Mouse (Mus musculus): Measurements from ENCODE around the gene Srrm2.

Gene Srrm2
- long read RNA-seq, experiment 1, partial matches to known transcripts: 418 of 454 reads
- long read RNA-seq, experiment 1, other reads (novel, unspliced or antisense): 33 of 454 reads
- long read RNA-seq, experiment 2, partial matches to known transcripts: 633 of 673 reads
- long read RNA-seq, experiment 2, other reads (novel, unspliced or antisense): 36 of 673 reads

DNA sequence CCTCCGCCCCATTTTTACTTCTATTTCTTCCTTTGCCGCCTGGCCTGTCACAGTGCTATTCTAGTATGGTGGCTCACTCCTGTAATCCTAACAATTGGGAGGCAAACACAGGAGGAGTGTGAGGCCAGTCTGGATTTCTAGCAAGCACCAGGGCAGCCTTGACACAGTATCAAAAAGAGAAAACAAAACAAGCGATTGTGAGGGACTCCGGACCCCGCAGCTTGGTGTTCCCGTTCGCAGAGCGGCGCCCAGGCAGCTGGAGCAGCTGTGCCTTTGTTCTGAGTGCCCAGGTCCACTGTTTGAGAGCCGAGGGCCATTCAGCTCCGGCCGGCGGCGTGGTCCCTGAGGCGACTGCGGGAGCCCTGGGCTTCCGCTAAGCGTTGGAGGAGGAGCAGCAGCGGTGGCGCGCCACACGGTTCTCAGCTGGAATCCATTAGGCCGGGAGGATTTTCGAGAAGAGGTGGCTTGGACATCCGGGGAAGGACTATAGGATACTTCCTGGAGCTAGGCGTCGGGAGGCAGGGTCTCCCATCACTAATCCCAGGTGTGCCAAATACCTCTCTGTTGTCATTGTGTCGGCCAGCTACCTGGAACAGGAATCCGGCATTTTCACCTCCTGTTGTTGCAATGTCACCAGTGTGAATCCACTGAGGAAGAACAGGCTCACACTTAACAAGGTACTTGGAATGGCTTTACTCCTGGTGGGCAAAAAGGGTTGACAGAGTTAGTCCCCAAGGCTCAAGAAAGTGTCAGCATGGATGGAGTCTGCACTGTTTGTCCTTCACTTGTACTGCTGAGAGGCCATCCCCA lies at the start of gene Srrm2:
Gene Srrm2 (plus strand): TSS at position 264 of the 810 bp plus-strand sequence.
- intact Hi-C loops (cut with DNase I): no loop called here

DNA sequence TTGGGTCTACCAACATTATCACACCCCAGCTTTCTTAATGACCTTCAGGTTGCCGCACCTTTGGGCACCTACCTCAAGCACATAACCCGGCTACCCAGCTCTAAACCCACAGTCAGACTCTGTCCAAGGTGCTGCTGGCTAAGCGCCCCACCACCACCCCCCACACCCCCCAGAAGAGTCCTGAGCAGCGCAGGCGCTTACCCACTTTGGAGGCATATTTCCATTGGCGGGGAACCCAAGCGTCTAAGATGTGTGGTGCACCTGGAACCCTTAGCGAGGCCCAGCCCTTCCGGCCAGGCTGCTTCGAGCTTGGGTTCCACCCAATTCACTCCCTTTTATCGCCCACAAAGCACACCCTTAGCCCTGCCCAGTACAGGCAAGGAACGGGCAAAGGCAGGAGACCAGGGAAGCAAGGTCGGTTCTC lies 49.7 kb upstream of the Srrm2 start, which contains the start of gene Paqr4:
Gene Paqr4 (minus strand): TSS at position 270 of the 424 bp plus-strand sequence.
- intact Hi-C loops (cut with DNase I): no loop called here

DNA sequence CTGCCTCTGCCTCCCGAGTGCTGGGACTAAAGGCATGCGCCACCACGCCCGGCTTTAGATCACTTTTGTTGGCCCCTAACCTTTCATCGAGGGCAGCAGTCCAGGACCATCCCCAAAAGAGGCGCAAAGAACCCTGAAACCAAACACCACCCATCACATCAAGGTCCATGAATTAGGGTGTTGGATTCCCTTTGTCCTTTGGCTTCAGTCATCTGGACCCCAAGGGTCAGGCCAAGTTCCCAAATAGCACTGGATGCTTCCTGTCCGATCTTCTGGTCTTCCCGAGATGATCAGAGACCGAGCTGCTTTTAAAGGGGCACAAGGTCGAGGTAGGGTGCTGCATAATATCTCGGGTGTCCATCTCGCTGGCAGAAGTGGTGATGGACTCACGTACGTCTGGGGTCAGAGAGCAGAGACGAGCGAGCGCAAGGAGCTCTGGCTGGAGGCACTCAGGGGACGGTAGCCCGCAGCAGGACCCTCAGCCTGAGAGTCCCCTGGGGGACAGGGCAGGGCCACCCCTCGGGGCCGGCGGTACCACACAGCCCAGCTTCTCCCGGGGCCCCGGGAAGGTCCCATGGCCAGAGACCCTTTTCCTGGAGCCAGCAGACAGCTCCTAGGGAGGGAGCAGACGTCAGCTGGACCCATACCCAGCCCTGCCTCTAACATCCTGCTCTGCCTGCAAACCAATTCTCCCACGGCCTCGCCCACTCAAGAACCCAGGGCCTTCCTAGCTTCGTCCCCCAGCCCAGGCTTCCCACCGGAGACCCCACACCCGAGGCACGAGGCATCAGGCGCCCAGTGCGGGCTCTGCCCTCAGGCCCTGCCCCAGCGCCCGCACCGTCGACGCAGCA lies 48.7 kb upstream of the Srrm2 start:
- intact Hi-C loops (cut with DNase I): no loop called here

DNA sequence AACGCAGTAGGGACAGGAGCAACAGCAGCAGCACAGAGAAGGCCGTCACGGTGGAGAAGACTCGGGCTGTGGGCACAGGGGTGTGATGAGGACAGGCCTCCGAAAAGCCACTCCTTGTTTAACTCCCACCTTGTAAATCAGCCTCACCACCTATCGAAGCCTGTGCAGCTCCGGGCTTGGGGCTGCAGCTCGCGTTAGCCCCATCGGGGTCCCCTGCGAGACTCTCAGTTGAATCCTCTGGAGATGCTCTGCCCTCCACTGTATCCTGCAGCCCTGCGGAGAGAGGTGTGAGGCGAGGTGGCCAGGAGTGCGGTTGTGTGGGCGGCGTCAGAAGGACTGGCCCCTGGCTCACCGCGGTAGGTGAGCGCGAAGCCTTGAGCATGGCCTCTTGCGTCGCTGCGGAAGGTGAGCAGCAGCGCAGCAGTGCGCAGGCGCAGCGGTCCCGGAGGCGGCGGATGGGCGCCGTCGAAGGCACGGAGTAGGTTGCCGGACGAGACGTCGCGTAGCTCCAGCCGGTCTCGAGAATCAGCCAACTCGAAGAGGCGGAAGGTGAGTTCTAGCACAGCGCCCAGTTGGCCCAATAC lies 48.0 kb upstream of the Srrm2 start:
- intact Hi-C loops (cut with DNase I): no loop called here

DNA sequence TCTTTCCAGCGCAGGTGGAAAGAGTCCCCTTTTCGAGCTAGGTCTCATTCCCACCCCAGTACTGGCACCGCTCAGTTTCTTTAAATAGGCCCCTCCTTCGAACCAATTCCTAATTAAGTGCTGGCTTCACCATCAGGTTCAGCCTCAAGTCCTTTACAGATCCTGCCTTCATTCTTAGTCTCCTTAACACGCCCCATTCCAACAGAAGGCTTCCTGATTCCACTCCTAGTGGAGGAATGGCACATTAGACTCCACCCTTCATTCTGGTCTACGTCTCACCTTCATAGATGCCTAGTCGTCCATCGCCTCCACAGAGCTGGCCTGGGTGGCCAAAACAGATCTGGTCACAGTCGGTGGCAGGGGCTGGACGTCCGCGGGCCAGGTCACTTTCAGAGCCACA lies 47.4 kb upstream of the Srrm2 start:
- intact Hi-C loops (cut with DNase I): no loop called here

DNA sequence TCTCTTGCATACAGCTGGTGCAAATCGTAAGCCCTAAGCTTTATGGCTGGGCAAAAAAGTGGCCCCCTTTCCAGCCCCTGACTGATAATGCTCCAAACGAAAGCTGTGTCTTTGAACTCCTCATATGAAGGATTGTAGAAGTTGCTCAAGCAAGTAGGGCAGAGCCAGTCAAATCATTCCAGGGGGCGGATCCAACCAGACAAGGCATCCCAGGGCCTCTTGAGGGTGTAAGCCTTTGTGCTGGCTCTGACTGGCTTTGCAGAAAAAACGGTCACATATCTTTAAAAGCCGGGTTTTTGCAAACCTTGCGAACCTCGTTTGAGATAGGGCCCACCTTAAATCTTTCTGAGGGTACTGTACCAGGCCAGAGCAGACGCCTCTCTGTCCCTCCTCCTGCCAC lies 46.3 kb upstream of the Srrm2 start:
- intact Hi-C loops (cut with DNase I): no loop called here

DNA sequence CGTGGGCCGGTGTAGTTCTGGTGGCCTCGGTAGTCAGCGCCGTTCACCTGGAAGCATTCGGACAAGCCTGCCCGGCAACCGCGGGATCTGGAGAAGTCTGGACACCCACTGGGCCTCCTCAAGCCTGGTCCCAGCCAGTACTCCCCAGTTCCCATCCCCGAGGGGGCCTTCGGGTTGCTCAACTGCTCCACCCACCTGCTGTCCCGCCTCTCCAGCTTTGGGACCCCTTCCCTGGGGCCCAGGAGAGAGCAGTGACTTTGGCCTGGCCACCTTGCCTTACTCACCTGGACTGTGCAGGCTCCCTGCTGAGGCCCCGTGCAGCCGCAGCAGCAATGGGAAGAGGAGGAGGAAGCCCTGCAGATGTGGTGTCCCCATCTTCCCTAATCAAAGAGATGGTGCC lies 45.7 kb upstream of the Srrm2 start:
- intact Hi-C loops (cut with DNase I): no loop called here

DNA sequence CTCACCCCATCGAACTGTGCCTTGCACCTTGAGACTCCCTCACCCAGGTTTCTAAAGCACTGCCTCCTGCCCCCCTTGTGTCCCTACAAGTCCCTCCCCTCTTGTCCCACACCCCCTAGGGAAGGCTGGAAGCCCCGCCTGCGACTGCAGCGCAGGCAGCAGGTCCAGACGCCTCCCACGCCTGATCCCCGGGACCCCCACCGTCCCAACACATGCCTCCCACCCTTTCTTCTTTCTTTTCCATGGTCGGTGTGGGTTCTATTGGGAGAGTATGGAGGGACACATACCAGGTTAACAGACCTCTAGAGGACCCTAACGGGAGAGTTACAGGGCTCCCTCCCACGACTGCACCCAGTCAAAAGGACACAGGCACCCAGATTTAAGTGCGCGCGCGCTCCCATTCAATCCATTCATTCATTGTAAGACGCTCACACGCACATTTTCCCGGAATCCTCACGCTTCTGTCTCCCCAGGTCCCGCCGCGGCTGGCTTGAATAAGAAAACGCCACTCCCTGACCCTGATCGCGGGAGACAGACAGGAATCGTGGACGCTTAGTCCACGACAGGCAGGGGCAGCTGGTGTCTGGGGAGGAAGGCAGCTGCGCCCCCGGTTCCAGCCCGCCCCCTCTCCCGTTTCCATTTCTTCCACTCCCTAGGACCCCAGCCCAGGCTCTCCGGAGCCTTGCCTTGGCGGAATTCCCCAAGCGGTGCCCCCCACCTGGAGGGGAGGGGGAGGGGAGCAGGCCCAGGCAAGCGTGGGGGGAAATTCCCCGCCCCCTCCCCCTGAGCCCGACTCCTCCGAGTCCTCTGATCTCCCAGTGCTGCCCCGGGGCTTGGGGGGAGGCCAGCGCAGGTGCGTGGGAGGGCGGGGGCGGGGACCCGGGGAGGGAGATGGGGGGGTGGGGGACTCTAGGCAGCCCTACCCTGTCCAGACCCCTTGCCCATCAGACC lies 44.8 kb upstream of the Srrm2 start, which contains the start of gene Kremen2:
Gene Kremen2 (minus strand): TSS at position 533 of the 951 bp plus-strand sequence.
- intact Hi-C loops (cut with DNase I): no loop called here

DNA sequence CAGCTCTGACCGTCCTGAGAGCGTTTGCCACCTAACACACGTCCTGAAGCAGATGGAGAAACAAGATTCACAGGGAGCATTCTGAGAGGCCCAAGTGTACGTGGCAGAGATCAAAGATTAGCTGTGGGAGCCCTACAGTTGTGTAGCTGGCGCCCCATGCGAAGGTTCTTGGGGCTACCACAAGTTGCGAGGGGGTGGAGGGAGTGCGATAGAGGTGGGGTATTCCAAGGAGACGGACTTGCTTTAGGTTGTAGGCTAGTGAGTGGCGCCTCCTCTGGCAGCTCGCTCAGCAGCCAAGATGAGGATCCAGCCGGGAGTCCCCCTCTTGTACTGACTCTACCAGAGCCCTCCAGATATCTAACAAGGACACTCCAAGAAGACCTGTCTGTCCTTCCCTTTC lies 44.0 kb upstream of the Srrm2 start:
- intact Hi-C loops (cut with DNase I): no loop called here

DNA sequence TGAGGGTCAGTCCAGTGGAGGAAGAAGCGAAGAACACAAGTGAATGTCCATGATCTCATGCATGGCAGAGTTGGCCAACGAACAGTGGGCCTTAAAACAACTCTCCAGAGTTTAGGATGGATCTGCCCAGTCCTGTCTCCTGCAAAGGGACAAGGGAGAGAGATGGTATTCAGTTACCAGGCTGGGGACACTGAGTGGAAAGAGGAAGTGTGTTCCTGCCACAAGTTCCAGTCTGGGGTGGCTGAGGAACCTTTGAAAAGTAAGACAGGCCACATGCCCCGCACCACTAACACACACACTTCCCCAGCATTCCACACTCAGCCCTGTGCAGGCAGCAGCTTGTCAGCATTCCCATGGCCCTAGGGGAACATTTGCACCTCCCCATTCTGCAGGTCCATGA lies 43.6 kb upstream of the Srrm2 start:
- intact Hi-C loops (cut with DNase I): no loop called here

DNA sequence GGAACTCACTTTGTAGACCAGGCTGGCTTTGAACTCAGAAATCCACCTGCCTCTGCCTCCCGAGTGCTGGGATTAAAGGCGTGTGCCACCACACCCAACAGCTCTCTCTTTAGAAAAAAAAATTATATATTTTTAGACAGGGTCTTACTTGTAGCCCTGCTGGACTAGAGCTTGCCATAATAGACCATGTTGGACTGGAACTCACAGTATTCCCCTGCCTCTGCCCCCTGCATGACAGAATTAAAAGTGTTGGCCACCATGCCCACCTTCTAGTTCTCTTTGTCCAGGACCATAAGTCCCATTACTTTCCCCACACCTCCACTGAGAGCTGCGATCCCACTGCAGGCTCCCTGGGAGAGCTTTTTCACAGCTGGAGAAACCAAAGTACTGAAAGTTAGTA lies 42.9 kb upstream of the Srrm2 start:
- intact Hi-C loops (cut with DNase I): no loop called here

DNA sequence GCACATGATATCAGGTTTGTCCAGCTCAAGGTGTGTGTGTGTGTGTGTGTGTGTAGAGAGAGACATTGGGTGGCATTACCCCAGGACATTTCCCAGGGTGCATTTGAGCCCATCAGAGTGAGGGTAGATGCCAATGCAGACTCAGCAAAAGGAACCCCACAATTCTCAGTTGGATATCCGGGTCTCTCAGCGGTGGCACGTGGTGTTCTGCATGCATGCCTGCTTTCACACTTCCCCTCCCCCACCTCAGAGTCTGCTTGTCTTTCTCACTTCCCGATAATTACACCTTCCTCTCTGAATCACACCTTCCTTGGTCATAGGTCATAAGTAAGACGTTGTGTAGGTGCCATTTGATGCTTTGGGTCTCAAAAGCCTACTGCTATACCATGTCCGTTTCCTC lies 42.3 kb upstream of the Srrm2 start:
- intact Hi-C loops (cut with DNase I): no loop called here

DNA sequence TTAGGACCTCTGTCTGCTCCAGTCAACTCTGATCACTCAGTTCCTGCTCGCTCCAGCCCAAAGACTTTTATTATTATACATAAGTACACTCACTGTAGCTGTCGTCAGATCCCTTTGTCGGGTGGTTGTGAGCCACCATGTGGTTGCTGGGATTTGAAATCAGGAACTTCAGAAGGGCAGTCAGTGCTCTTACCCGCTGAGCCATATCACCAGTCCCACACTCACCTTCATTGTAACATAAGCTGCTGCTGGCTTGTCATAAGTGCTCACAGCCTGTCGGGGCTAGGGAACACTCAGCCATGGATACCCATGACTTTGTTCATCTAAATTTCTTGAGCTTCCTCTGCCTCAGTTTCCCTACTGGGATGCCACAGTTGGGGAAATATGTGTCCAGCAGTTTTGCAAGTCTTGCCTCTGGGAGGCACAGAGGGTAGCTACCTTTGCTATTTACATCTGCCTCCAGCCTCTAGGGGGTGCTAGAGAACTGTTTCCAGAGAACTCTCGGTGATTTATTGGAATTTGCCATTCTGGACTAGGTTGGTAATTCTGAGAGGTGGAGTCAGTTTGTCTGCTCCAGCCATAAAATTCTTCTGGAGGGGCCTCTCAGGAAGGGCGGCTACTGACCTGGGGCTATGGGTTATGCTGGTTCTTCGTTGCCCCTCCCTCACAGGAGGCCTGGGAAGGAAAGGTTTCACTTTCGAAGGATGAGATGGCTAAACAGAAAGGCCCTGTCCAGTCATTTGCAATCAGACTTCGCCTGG lies 41.5 kb upstream of the Srrm2 start:
- intact Hi-C loops (cut with DNase I): no loop called here

DNA sequence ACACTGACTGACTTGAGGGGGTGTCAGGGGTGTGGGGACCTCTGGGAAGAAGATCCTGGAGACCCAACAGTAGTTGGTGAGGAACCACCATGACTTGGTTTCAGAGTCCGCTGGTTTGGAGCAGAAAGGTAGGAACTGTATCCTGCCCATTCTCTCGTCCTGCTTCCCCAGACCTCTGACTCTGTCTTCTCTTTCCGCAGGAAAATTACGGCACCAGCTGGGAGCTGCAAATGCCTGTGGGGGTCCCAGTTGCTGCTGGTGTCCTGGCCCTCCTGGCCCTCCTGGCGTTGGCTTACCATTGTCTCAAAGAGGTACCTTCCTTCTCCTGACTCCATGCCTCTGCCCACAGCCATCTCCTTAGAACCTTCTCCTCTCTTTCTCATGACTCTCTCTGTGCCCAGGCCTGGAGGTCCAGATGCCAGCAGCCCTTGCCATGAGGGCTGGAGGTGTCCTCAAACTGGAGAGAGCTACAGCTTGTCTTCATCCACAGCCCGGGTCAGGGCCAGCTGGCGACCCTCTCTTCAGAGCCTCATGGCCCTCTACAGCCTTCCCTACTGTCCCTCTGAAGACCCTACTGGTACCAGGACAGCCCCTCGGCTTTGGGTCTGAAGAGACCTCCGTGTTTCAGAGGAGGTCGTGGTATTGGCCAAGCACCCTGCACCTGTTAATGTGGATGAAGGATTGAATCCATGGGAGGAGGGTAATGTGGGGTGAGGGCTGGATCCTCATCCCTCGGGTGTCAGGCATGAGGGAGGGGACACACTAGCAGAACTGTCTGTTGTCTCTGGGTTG lies 40.7 kb upstream of the Srrm2 start:
- intact Hi-C loops (cut with DNase I): no loop called here

DNA sequence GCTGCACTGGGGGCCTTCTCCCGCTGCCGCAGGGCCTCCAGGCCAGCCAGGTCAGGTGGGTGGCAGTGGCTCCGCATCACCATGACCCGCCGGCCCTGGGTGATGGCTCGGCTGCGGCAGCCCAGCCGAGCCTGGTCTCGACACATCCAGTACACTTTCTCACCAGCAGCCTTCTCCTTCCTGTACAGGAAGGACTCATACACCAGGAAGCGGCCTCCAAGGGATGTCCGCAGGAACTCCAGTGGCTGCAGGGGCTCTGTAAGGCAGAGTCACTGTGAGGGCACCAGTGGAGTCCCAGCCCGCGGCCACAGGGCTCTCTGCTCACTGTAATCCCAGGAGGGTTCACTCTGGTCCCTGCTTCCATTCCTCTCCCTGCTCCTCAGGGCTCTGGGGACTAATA lies 34.6 kb upstream of the Srrm2 start:
- intact Hi-C loops (cut with DNase I): no loop called here

DNA sequence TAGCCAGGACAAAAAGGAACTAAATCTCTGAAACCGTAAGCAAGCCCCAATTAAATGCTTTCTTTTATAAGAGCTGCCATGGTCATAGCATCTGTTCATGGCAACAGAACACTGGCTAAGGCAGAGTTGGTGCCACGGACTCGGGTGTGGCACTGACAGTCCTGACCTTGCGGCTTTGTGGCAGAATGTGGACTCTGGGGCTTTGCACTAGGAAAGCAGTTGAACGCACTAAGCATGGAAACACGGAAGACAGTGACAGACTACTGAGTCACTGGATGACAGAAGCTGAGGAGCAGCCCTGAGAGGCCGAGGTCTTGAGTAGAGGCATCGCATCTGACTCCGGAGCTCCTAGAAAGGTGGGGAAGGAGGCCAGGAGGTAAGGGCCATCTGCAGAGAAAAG lies 32.8 kb upstream of the Srrm2 start:
- intact Hi-C loops (cut with DNase I): no loop called here

DNA sequence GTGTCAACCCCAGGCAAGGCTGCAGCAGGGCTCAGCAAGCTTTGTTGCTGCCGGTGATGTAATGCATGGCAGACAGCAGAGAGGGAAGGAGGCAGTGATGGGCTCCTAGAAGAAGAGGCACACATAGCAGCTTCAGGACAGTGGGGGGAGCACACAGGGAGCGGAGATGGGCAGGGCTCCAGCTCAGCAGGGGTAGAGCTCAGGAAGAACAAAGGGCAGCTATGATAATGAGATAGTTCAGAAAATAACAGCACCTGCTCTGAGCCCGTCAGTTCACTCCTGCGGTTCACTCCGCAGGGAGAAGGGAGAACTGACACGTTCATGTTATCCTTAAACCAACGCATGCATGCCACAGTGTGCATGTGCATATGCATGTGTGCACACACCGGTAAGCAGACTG lies 31.5 kb upstream of the Srrm2 start:
- intact Hi-C loops (cut with DNase I): no loop called here

DNA sequence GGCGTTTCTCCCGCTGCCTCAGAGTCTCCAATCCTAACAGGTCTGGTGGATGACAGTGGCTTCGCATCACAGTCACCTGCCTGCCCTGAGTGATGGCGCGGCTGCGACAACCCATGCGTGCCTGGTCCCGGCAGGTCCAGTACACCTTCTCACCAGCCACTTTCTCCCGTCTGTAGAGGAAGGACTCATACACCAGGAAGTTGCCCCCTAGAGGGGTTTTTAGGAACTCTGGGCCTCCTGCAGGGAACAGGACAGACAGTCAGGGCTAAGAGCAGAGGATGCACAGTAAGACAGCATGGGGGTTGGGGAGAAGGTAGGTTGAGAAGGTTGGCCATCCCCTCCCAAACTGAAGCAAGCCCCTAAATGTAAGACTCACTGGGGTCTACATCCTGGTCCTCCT lies 30.1 kb upstream of the Srrm2 start:
- intact Hi-C loops (cut with DNase I): no loop called here

DNA sequence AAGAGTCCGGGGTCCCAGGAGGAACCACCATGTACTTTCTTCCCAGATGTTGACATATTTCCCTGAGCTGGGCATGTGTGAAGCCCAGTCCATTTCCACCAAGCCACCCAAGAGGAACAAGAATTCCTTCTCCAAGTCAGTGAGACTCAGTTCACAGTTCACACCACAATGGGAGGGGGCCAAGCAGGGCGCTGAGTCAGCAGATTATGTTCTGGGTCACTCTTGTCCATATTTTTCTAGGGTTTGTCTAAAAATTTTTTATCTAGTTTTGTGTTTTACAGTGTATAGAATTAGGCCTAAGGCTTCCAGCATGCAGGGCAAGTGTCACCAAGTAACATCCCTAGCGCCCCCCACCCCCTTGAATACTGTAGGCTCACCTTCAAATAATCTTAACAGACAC lies 29.2 kb upstream of the Srrm2 start:
- intact Hi-C loops (cut with DNase I): no loop called here
